Comparison of ENCODE assay signal across 24 mouse cellular contexts in genomic region chr8:46928718-46929117, GRCm38 (mm10). TPM values are rescaled to one million over a fixed set of nuclear protein-coding genes. Genes with fewer than 3 reads are reported as not detected.
A peak's percentile ranks its signal among the peaks of the same experiment; 100 is the strongest.
DNase-seq lines count a peak whose midpoint lies in the region; ATAC-seq and TF ChIP-seq lines count a peak whose summit lies in the region.
"Had no signal": no experiment of that assay in that cellular context is flagged by ENCODE, and none has a peak within 500 bp of the region (broad histone marks: within the 10 kb centered on the region; RNA-seq: fewer than 3 reads in every experiment).

No protein-coding gene starts in this region.

- TF ChIP-seq POLR2A in kidney, adult 2 months (IDR thresholded peaks at IDR 0.05; ENCODE audit: low read depth, low read length), result no peak

- no peak overlapping the region for H3K27ac ChIP-seq in kidney, adult 2 months (ENCODE audit: insufficient read depth, low read depth, low read length)
- H3K27ac ChIP-seq: embryonic facial prominence, embryonic 13.5 days; embryonic facial prominence, embryonic 15.5 days; forebrain, embryonic 10.5 days; forebrain, embryonic 12.5 days had no signal

- no peak for TF ChIP-seq CTCF in kidney, adult 2 months (conservative IDR thresholded peaks at IDR 0.05; ENCODE audit: insufficient read depth, insufficient read length, low read depth, low read length)

- peak; percentile 59 for ATAC-seq in megakaryocyte, adult 5-6 weeks (ENCODE audit: poor library complexity, severe bottlenecking)
- ATAC-seq in monocyte, adult 5-6 weeks (replicated peaks; ENCODE audit: insufficient number of reproducible peaks, low FRiP score, low TSS enrichment, poor library complexity, severe bottlenecking), result peak; percentile 44; the same call in 1 of the 2 replicates
- ATAC-seq: forebrain, embryonic 14.5 days; forebrain, embryonic 16.5 days had no signal

- H3K27me3 ChIP-seq in kidney, adult 2 months (replicated peaks; ENCODE audit: control insufficient read depth, insufficient read depth, low read length), result no peaks in the 10 kb centered on the region
- H3K27me3 ChIP-seq: embryonic facial prominence, embryonic 13.5 days; embryonic facial prominence, embryonic 15.5 days; forebrain, embryonic 12.5 days had no signal

- no peaks in the 10 kb centered on the region for H3K36me3 ChIP-seq in kidney, adult 2 months (ENCODE audit: control insufficient read depth, insufficient read depth, low read length)
- H3K36me3 ChIP-seq: embryonic facial prominence, embryonic 13.5 days; embryonic facial prominence, embryonic 15.5 days; forebrain, embryonic 10.5 days; forebrain, embryonic 12.5 days had no signal

- 43% methylated on average over 6 of the region's 6 CpGs for WGBS in kidney, adult 2 months

- H3K4me3 ChIP-seq in kidney, adult 2 months (ENCODE audit: insufficient read depth, low read depth, low read length), result no peak overlapping the region
- H3K4me3 ChIP-seq: embryonic facial prominence, embryonic 13.5 days; embryonic facial prominence, embryonic 15.5 days; erythroblast, embryonic 14.5 days; forebrain, embryonic 10.5 days; forebrain, embryonic 12.5 days had no signal

- DNase-seq in heart, adult 11 months, result peak; percentile 75
- DNase-seq in heart, postnatal 36 days, result no peak
- no peak for DNase-seq in adipocyte (ENCODE audit: low spot score)
- DNase-seq in kidney, adult 2 months, result no peak
- DNase-seq: adrenal gland, adult 8-10 months; adrenal gland, postnatal 14 days; adrenal gland, postnatal 36 days; cerebellum, adult 11-12 months; cerebellum, adult 2 months; cerebellum, adult 9-10 months; cerebellum, postnatal 10 days; cerebellum, postnatal 25 days; embryo, embryonic 11 days had no signal

- no peaks in the 10 kb centered on the region for H3K4me1 ChIP-seq in kidney, adult 2 months (ENCODE audit: control insufficient read depth, insufficient read depth, low read length)

- intact Hi-C loops in heart, postnatal 36 days (cut with DNase I), result no loop called here

RNA-seq across cellular contexts. Expression of gene Enpp6, which starts 58.0 kb away (rescaled TPM):
- 1 to 10 TPM; 4.2 to 4.3 TPM for total RNA-seq in heart, postnatal 36 days (2021)
- total RNA-seq in megakaryocyte, adult 5-6 weeks (2015), result not detected in 2 replicates
- 0.20 TPM in 1 of 2 replicates, not detected in the other for total RNA-seq in megakaryocyte, adult 5-6 weeks (2017)
- total RNA-seq in monocyte, adult 5-6 weeks (2017), result 0.39 TPM in 1 of 3 replicates, not detected in the others
- 185 and 205 TPM in 2 replicates for polyA plus RNA-seq in kidney, adult 2 months (2012; rRNA removed)
- total RNA-seq: MEL had no signal
- polyA plus RNA-seq: C2C12; erythroblast, embryonic 14.5 days; forebrain, embryonic 10.5 days; forebrain, embryonic 14.5 days had no signal
